Mouse (Mus musculus): ENCODE results near the gene Gm20388. TPM values are rescaled to one million over a fixed set of nuclear protein-coding genes. Genes with fewer than 3 reads are reported as not detected.

The Gm20388 gene
- polyA plus RNA-seq, 1 experiment from 2014 or later, result not detected

GRCm38 (mm10) chr8:120474496-120475235, 564.0 kb downstream of the Gm20388 start:
- no peak for ATAC-seq (ENCODE audit: insufficient number of reproducible peaks, insufficient read depth, low FRiP score, low read depth)
- Histone ChIP-seq H3K9me3 (ENCODE audit: control insufficient read depth, low read length) (no peaks in the 10 kb centered on the region), H3K36me3 (ENCODE audit: control insufficient read depth, insufficient read depth, low read length) (no peaks in the 10 kb centered on the region), H3K4me2 (ENCODE audit: low read length) (no peak overlapping the region), H3K4me1 (ENCODE audit: control insufficient read depth in 2 of 2, insufficient read depth in 2 of 2, low read length in 2 of 2) (peaks cover 50 to 58% of the 10 kb centered on the region in 2 experiments), H3K4me3 (ENCODE audit: control insufficient read depth in 1 of 2, insufficient read depth in 1 of 2, low read depth in 1 of 2, low read length in 2 of 2) (no peak overlapping the region), H3K27me3 (ENCODE audit: control insufficient read depth, insufficient read depth, low read length) (no peaks in the 10 kb centered on the region), H3K9ac (ENCODE audit: low read length) (no peak overlapping the region), H3K27ac (replicated peaks in 1 of 2; ENCODE audit: control insufficient read depth in 1 of 2, insufficient read depth in 1 of 2, low read depth in 2 of 2, low read length in 2 of 2) (peak overlapping the region in 1 of 2 experiments; percentile 2; a peak in 1 of 4 replicates)
- 65% methylated on average over 11 of the region's 11 CpGs for WGBS

- no peaks in the 10 kb centered on the region for H3K36me3 ChIP-seq (ENCODE audit: control insufficient read depth, insufficient read depth, low read length)
- peak overlapping the region in 1 of 2 experiments; percentile 2; a peak in 1 of 4 replicates for H3K27ac ChIP-seq (replicated peaks in 1 of 2; ENCODE audit: control insufficient read depth in 1 of 2, insufficient read depth in 1 of 2, low read depth in 2 of 2, low read length in 2 of 2)
- ATAC-seq (ENCODE audit: insufficient number of reproducible peaks, insufficient read depth, low FRiP score, low read depth), result peak; percentile 49
- H3K27me3 ChIP-seq (ENCODE audit: control insufficient read depth, insufficient read depth, low read length), result no peaks in the 10 kb centered on the region
- H3K4me3 ChIP-seq (ENCODE audit: control insufficient read depth in 1 of 2, insufficient read depth in 1 of 2, low read depth in 1 of 2, low read length in 2 of 2), result no peak overlapping the region
- H3K9me3 ChIP-seq (ENCODE audit: control insufficient read depth, low read length), result no peaks in the 10 kb centered on the region
- 40% methylated on average over 10 of the region's 10 CpGs for WGBS
- peaks cover 50 to 58% of the 10 kb centered on the region in 2 experiments for H3K4me1 ChIP-seq (ENCODE audit: control insufficient read depth in 2 of 2, insufficient read depth in 2 of 2, low read length in 2 of 2)
- no peak overlapping the region for H3K4me2 ChIP-seq (ENCODE audit: low read length)
- H3K9ac ChIP-seq (ENCODE audit: low read length), result no peak overlapping the region
Measured at GRCm38 (mm10) chr8:120475462-120476201, 565.0 kb downstream of the Gm20388 start.

GRCm38 (mm10) chr8:120476711-120477575, 566.3 kb downstream of the Gm20388 start:
- Histone ChIP-seq H3K9ac (ENCODE audit: low read length) (no peak overlapping the region; the same call in 1 of the 2 replicates), H3K9me3 (ENCODE audit: control insufficient read depth, low read length) (no peaks in the 10 kb centered on the region), H3K36me3 (ENCODE audit: control insufficient read depth, insufficient read depth, low read length) (no peaks in the 10 kb centered on the region), H3K27me3 (ENCODE audit: control insufficient read depth, insufficient read depth, low read length) (no peaks in the 10 kb centered on the region), H3K4me2 (ENCODE audit: low read length) (no peak overlapping the region), H3K4me1 (ENCODE audit: control insufficient read depth in 2 of 2, insufficient read depth in 2 of 2, low read length in 2 of 2) (peaks cover 43 to 47% of the 10 kb centered on the region in 2 experiments), H3K27ac (replicated peaks in 1 of 2; ENCODE audit: control insufficient read depth in 1 of 2, insufficient read depth in 1 of 2, low read depth in 2 of 2, low read length in 2 of 2) (no peak overlapping the region), H3K4me3 (ENCODE audit: control insufficient read depth in 1 of 2, insufficient read depth in 1 of 2, low read depth in 1 of 2, low read length in 2 of 2) (no peak overlapping the region)
- WGBS, result 74% methylated on average over 25 of the region's 25 CpGs
- ATAC-seq (ENCODE audit: insufficient number of reproducible peaks, insufficient read depth, low FRiP score, low read depth), result no peak

- WGBS, result 89% methylated on average over 11 of the region's 11 CpGs
- no peak overlapping the region for H3K4me3 ChIP-seq (ENCODE audit: control insufficient read depth in 1 of 2, insufficient read depth in 1 of 2, low read depth in 1 of 2, low read length in 2 of 2)
- H3K9me3 ChIP-seq (ENCODE audit: control insufficient read depth, low read length), result no peaks in the 10 kb centered on the region
- no peak for ATAC-seq (ENCODE audit: insufficient number of reproducible peaks, insufficient read depth, low FRiP score, low read depth)
- H3K36me3 ChIP-seq (ENCODE audit: control insufficient read depth, insufficient read depth, low read length), result no peaks in the 10 kb centered on the region
- no peak overlapping the region for H3K9ac ChIP-seq (ENCODE audit: low read length)
- H3K27me3 ChIP-seq (ENCODE audit: control insufficient read depth, insufficient read depth, low read length), result no peaks in the 10 kb centered on the region
- H3K27ac ChIP-seq (replicated peaks in 1 of 2; ENCODE audit: control insufficient read depth in 1 of 2, insufficient read depth in 1 of 2, low read depth in 2 of 2, low read length in 2 of 2), result no peak overlapping the region
- peaks cover 29 to 38% of the 10 kb centered on the region in 2 experiments for H3K4me1 ChIP-seq (ENCODE audit: control insufficient read depth in 2 of 2, insufficient read depth in 2 of 2, low read length in 2 of 2)
- no peak overlapping the region for H3K4me2 ChIP-seq (ENCODE audit: low read length)
Measured at GRCm38 (mm10) chr8:120478754-120479153, 568.1 kb downstream of the Gm20388 start.

- Histone ChIP-seq H3K4me3 (ENCODE audit: control insufficient read depth in 1 of 2, insufficient read depth in 1 of 2, low read depth in 1 of 2, low read length in 2 of 2) (no peak overlapping the region), H3K4me2 (ENCODE audit: low read length) (no peak overlapping the region), H3K9ac (ENCODE audit: low read length) (no peak overlapping the region), H3K4me1 (ENCODE audit: control insufficient read depth in 2 of 2, insufficient read depth in 2 of 2, low read length in 2 of 2) (peaks cover 29 to 38% of the 10 kb centered on the region in 2 experiments), H3K9me3 (ENCODE audit: control insufficient read depth, low read length) (no peaks in the 10 kb centered on the region), H3K36me3 (ENCODE audit: control insufficient read depth, insufficient read depth, low read length) (no peaks in the 10 kb centered on the region), H3K27ac (replicated peaks in 1 of 2; ENCODE audit: control insufficient read depth in 1 of 2, insufficient read depth in 1 of 2, low read depth in 2 of 2, low read length in 2 of 2) (no peak overlapping the region), H3K27me3 (ENCODE audit: control insufficient read depth, insufficient read depth, low read length) (no peaks in the 10 kb centered on the region)
- whole genome bisulfite sequencing, result 73% methylated on average over 4 of the region's 4 CpGs
- ATAC-seq (ENCODE audit: insufficient number of reproducible peaks, insufficient read depth, low FRiP score, low read depth), result no peak
Measured at GRCm38 (mm10) chr8:120479691-120480090, 569.0 kb downstream of the Gm20388 start.

- ATAC-seq (ENCODE audit: insufficient number of reproducible peaks, insufficient read depth, low FRiP score, low read depth), result no peak
- no peak overlapping the region for H3K4me2 ChIP-seq (ENCODE audit: low read length)
- no peak overlapping the region for H3K4me3 ChIP-seq (ENCODE audit: control insufficient read depth in 1 of 2, insufficient read depth in 1 of 2, low read depth in 1 of 2, low read length in 2 of 2)
- H3K9me3 ChIP-seq (ENCODE audit: control insufficient read depth, low read length), result no peaks in the 10 kb centered on the region
- H3K27ac ChIP-seq (replicated peaks in 1 of 2; ENCODE audit: control insufficient read depth in 1 of 2, insufficient read depth in 1 of 2, low read depth in 2 of 2, low read length in 2 of 2), result no peak overlapping the region
- H3K4me1 ChIP-seq (ENCODE audit: control insufficient read depth in 2 of 2, insufficient read depth in 2 of 2, low read length in 2 of 2), result peaks cover 23 to 34% of the 10 kb centered on the region in 2 experiments
- 78% methylated on average over 9 of the region's 9 CpGs for WGBS
- no peaks in the 10 kb centered on the region for H3K36me3 ChIP-seq (ENCODE audit: control insufficient read depth, insufficient read depth, low read length)
- no peaks in the 10 kb centered on the region for H3K27me3 ChIP-seq (ENCODE audit: control insufficient read depth, insufficient read depth, low read length)
- no peak overlapping the region for H3K9ac ChIP-seq (ENCODE audit: low read length)
Measured at GRCm38 (mm10) chr8:120482015-120482689, 571.5 kb downstream of the Gm20388 start.

- no peaks in the 10 kb centered on the region for H3K36me3 ChIP-seq (ENCODE audit: control insufficient read depth, insufficient read depth, low read length)
- H3K4me3 ChIP-seq (ENCODE audit: control insufficient read depth in 1 of 2, insufficient read depth in 1 of 2, low read depth in 1 of 2, low read length in 2 of 2), result no peak overlapping the region
- peak overlapping the region; percentile 2 to 78; a peak in 2 of 4 replicates for H3K27ac ChIP-seq (replicated peaks in 1 of 2; ENCODE audit: control insufficient read depth in 1 of 2, insufficient read depth in 1 of 2, low read depth in 2 of 2, low read length in 2 of 2)
- 0 out of 2 replicates have a peak, but pooled peaks have one; percentile 14 for ATAC-seq (ENCODE audit: insufficient number of reproducible peaks, insufficient read depth, low FRiP score, low read depth)
- WGBS, result 41% methylated on average over 6 of the region's 6 CpGs
- peak overlapping the region; percentile 11; the same call in 1 of the 2 replicates for H3K4me2 ChIP-seq (ENCODE audit: low read length)
- H3K27me3 ChIP-seq (ENCODE audit: control insufficient read depth, insufficient read depth, low read length), result no peaks in the 10 kb centered on the region
- no peaks in the 10 kb centered on the region for H3K9me3 ChIP-seq (ENCODE audit: control insufficient read depth, low read length)
- peaks cover 23 to 33% of the 10 kb centered on the region in 2 experiments for H3K4me1 ChIP-seq (ENCODE audit: control insufficient read depth in 2 of 2, insufficient read depth in 2 of 2, low read length in 2 of 2)
- H3K9ac ChIP-seq (ENCODE audit: low read length), result peak overlapping the region; percentile 45
Measured at GRCm38 (mm10) chr8:120484460-120484859, 573.8 kb downstream of the Gm20388 start.

All from heart, embryonic 14.5 days (tissue).